Mouse (Mus musculus) NIH3T3 (cell line): Measurements from ENCODE around the gene Ralgapa1.
A peak's percentile ranks its signal among the peaks of the same experiment; 100 is the strongest.
"Not testable (repeated sequence)": the region's sequence is repeated elsewhere in the genome, so short reads cannot be mapped to it uniquely, and the experiment has no call there.

ENCODE experiments used
- DNase-seq: peaks from one replicate; pipeline ENCODE4 v3.0.0-alpha.2; 2012; ENCODE audit warnings: low read depth

Ralgapa1 gene

GRCm38 (mm10) chr12:55800144-55800543 lies 20.8 kb downstream of the Ralgapa1 start:
- DNase-seq: no peak

- no peak for DNase-seq
Observed at GRCm38 (mm10) chr12:55798745-55799144, 22.2 kb downstream of the Ralgapa1 start.

- DNase-seq: no peak
Observed at GRCm38 (mm10) chr12:55797103-55797502, 23.9 kb downstream of the Ralgapa1 start.

GRCm38 (mm10) chr12:55794485-55794884 lies 26.5 kb downstream of the Ralgapa1 start:
- not testable (repeated sequence) for DNase-seq

GRCm38 (mm10) chr12:55785252-55785651 lies 35.7 kb downstream of the Ralgapa1 start:
- no peak for DNase-seq

GRCm38 (mm10) chr12:55782662-55783061 lies 38.3 kb downstream of the Ralgapa1 start:
- no peak for DNase-seq

- peak; percentile 74 for DNase-seq
Observed at GRCm38 (mm10) chr12:55778301-55778700, 42.7 kb downstream of the Ralgapa1 start.

- DNase-seq: no peak
Observed at GRCm38 (mm10) chr12:55777356-55777755, 43.6 kb downstream of the Ralgapa1 start.

GRCm38 (mm10) chr12:55774316-55774715 lies 46.7 kb downstream of the Ralgapa1 start:
- DNase-seq: no peak

GRCm38 (mm10) chr12:55720319-55720718 lies 100.6 kb downstream of the Ralgapa1 start:
- DNase-seq: peak; percentile 72

GRCm38 (mm10) chr12:55705881-55706280 lies 115.1 kb downstream of the Ralgapa1 start:
- DNase-seq: no peak

GRCm38 (mm10) chr12:55666699-55667098 lies 154.3 kb downstream of the Ralgapa1 start:
- DNase-seq: no peak

GRCm38 (mm10) chr12:55663194-55663593 lies 157.8 kb downstream of the Ralgapa1 start:
- not testable (repeated sequence) for DNase-seq

GRCm38 (mm10) chr12:55648011-55648525 lies 172.9 kb downstream of the Ralgapa1 start:
- no peak for DNase-seq

GRCm38 (mm10) chr12:55626711-55627110 lies 194.3 kb downstream of the Ralgapa1 start:
- no peak for DNase-seq

GRCm38 (mm10) chr12:55623254-55623653 lies 197.7 kb downstream of the Ralgapa1 start:
- DNase-seq: no peak

- no peak for DNase-seq
Observed at GRCm38 (mm10) chr12:55622615-55623245, 198.2 kb downstream of the Ralgapa1 start.

GRCm38 (mm10) chr12:55620321-55620720 lies 200.6 kb downstream of the Ralgapa1 start:
- no peak for DNase-seq

GRCm38 (mm10) chr12:55610812-55611211 lies 210.2 kb downstream of the Ralgapa1 start:
- no peak for DNase-seq

- no peak for DNase-seq
Observed at GRCm38 (mm10) chr12:55607902-55608301, 213.1 kb downstream of the Ralgapa1 start.

GRCm38 (mm10) chr12:55604411-55604810 lies 216.6 kb downstream of the Ralgapa1 start:
- peak; percentile 24 for DNase-seq

GRCm38 (mm10) chr12:55600503-55600994 lies 220.4 kb downstream of the Ralgapa1 start:
- no peak for DNase-seq

- DNase-seq: peak; percentile 29
Observed at GRCm38 (mm10) chr12:55599639-55600502, 221.1 kb downstream of the Ralgapa1 start.
